ENCODE assay signal across 21 mouse cellular contexts in genomic region chr6:40135716-40136115, GRCm38 (mm10).
DNase-seq lines count a peak whose midpoint lies in the region; ATAC-seq and TF ChIP-seq lines count a peak whose summit lies in the region.
"Had no signal": no experiment of that assay in that cellular context is flagged by ENCODE, and none has a peak within 500 bp of the region (broad histone marks: within the 10 kb centered on the region; RNA-seq: fewer than 3 reads in every experiment).

No protein-coding gene starts in this region.

- no peak overlapping the region for H3K4me2 ChIP-seq in embryonic facial prominence, embryonic 14.5 days (ENCODE audit: low read depth, low read length)
- no peak overlapping the region for H3K4me2 ChIP-seq in hindbrain, postnatal 0 days (ENCODE audit: low read depth, low read length)
- no peak overlapping the region for H3K4me2 ChIP-seq in hindbrain, embryonic 14.5 days (replicated peaks)
- no peak overlapping the region for H3K4me2 ChIP-seq in limb, embryonic 13.5 days (replicated peaks)
- H3K4me2 ChIP-seq in forebrain, embryonic 15.5 days (replicated peaks), result no peak overlapping the region
- H3K4me2 ChIP-seq: embryonic facial prominence, embryonic 12.5 days; forebrain, embryonic 12.5 days had no signal

- no peaks in the 10 kb centered on the region for H3K36me3 ChIP-seq in embryonic facial prominence, embryonic 14.5 days (ENCODE audit: control insufficient read depth, insufficient read depth, low read length)
- no peaks in the 10 kb centered on the region for H3K36me3 ChIP-seq in embryonic facial prominence, embryonic 10.5 days (replicated peaks)
- no peaks in the 10 kb centered on the region for H3K36me3 ChIP-seq in hindbrain, postnatal 0 days (ENCODE audit: insufficient read depth, low read length)
- no peaks in the 10 kb centered on the region for H3K36me3 ChIP-seq in hindbrain, embryonic 14.5 days (replicated peaks; ENCODE audit: control insufficient read depth, insufficient read depth)
- no peaks in the 10 kb centered on the region for H3K36me3 ChIP-seq in limb, embryonic 13.5 days
- H3K36me3 ChIP-seq in limb, embryonic 10.5 days, result no peaks in the 10 kb centered on the region
- no peaks in the 10 kb centered on the region for H3K36me3 ChIP-seq in forebrain, embryonic 15.5 days
- H3K36me3 ChIP-seq: embryonic facial prominence, embryonic 12.5 days; forebrain, embryonic 12.5 days; heart, embryonic 10.5 days had no signal

- TF ChIP-seq CTCF in hindbrain, postnatal 0 days (IDR thresholded peaks at IDR 0.05; ENCODE audit: low read depth), result peak; percentile 14

- H3K4me3 ChIP-seq in embryonic facial prominence, embryonic 14.5 days (ENCODE audit: low read depth, low read length), result no peak overlapping the region
- no peak overlapping the region for H3K4me3 ChIP-seq in embryonic facial prominence, embryonic 10.5 days
- no peak overlapping the region for H3K4me3 ChIP-seq in hindbrain, postnatal 0 days (ENCODE audit: low read length)
- no peak overlapping the region for H3K4me3 ChIP-seq in hindbrain, embryonic 14.5 days (replicated peaks; ENCODE audit: low read length)
- H3K4me3 ChIP-seq in limb, embryonic 13.5 days, result no peak overlapping the region
- no peak overlapping the region for H3K4me3 ChIP-seq in limb, embryonic 10.5 days
- no peak overlapping the region for H3K4me3 ChIP-seq in forebrain, embryonic 15.5 days
- H3K4me3 ChIP-seq: embryonic facial prominence, embryonic 12.5 days; forebrain, embryonic 12.5 days; heart, embryonic 10.5 days had no signal

- H3K4me1 ChIP-seq in embryonic facial prominence, embryonic 14.5 days (ENCODE audit: control insufficient read depth, insufficient read depth, low read length), result no peaks in the 10 kb centered on the region
- H3K4me1 ChIP-seq in embryonic facial prominence, embryonic 10.5 days, result 0 out of 2 replicates have a peak, but pooled peaks cover 3% of the 10 kb centered on the region
- H3K4me1 ChIP-seq in hindbrain, postnatal 0 days (ENCODE audit: insufficient read depth, low read length), result peaks cover 4% of the 10 kb centered on the region; the same call in 1 of the 2 replicates
- peaks cover 28% of the 10 kb centered on the region for H3K4me1 ChIP-seq in hindbrain, embryonic 14.5 days (replicated peaks; ENCODE audit: control insufficient read depth, insufficient read depth, low read length)
- H3K4me1 ChIP-seq in limb, embryonic 13.5 days, result no peaks in the 10 kb centered on the region
- H3K4me1 ChIP-seq in limb, embryonic 10.5 days, result no peaks in the 10 kb centered on the region
- peaks cover 16% of the 10 kb centered on the region for H3K4me1 ChIP-seq in forebrain, embryonic 15.5 days
- H3K4me1 ChIP-seq: embryonic facial prominence, embryonic 12.5 days; heart, embryonic 10.5 days had no signal

- H3K9ac ChIP-seq in embryonic facial prominence, embryonic 14.5 days (ENCODE audit: low read depth, low read length), result no peak overlapping the region
- no peak overlapping the region for H3K9ac ChIP-seq in hindbrain, postnatal 0 days (replicated peaks; ENCODE audit: low read length)
- no peak overlapping the region for H3K9ac ChIP-seq in hindbrain, embryonic 14.5 days
- H3K9ac ChIP-seq in limb, embryonic 13.5 days, result no peak overlapping the region
- no peak overlapping the region for H3K9ac ChIP-seq in forebrain, embryonic 15.5 days (replicated peaks)
- H3K9ac ChIP-seq: embryonic facial prominence, embryonic 12.5 days; forebrain, embryonic 12.5 days; forebrain, postnatal 0 days had no signal

- no peak overlapping the region for H3K27ac ChIP-seq in embryonic facial prominence, embryonic 14.5 days (replicated peaks; ENCODE audit: low read depth, low read length)
- H3K27ac ChIP-seq in embryonic facial prominence, embryonic 10.5 days (replicated peaks), result no peak overlapping the region
- no peak overlapping the region for H3K27ac ChIP-seq in hindbrain, postnatal 0 days
- H3K27ac ChIP-seq in hindbrain, embryonic 14.5 days, result no peak overlapping the region
- H3K27ac ChIP-seq in limb, embryonic 13.5 days, result no peak overlapping the region
- no peak overlapping the region for H3K27ac ChIP-seq in limb, embryonic 10.5 days
- H3K27ac ChIP-seq in forebrain, embryonic 15.5 days (replicated peaks), result no peak overlapping the region
- H3K27ac ChIP-seq: embryonic facial prominence, embryonic 12.5 days; forebrain, embryonic 12.5 days; heart, embryonic 10.5 days had no signal

- DNase-seq in embryonic facial prominence, embryonic 14.5 days (ENCODE audit: low spot score), result peak; percentile 38
- DNase-seq in embryonic facial prominence, embryonic 10.5 days (ENCODE audit: low spot score), result no peak
- DNase-seq in hindbrain, postnatal 0 days (ENCODE audit: low spot score), result no peak
- DNase-seq in hindbrain, embryonic 14.5 days (ENCODE audit: low spot score), result no peak
- DNase-seq in limb, embryonic 10.5 days (ENCODE audit: low spot score), result no peak
- DNase-seq: adrenal gland, postnatal 10 days; B cell, adult 2 months; cerebellum, adult 11 months; cerebellum, adult 8-10 months; cerebellum, postnatal 14 days; embryo, embryonic 11 days; forebrain, postnatal 0 days; gastrocnemius, postnatal 36 days; heart, adult 18-20 months; heart, postnatal 10 days had no signal

- ATAC-seq in embryonic facial prominence, embryonic 14.5 days (ENCODE audit: low read depth), result peak; percentile 53; the same call in 1 of the 2 replicates
- ATAC-seq in hindbrain, postnatal 0 days, result no peak
- ATAC-seq in hindbrain, embryonic 14.5 days (ENCODE audit: low FRiP score), result no peak
- 0 out of 2 replicates have a peak, but pooled peaks have one; percentile 51 for ATAC-seq in limb, embryonic 13.5 days (ENCODE audit: low FRiP score, low read depth)
- ATAC-seq in forebrain, embryonic 15.5 days (replicated peaks), result no peak
- ATAC-seq: forebrain, postnatal 0 days; hindbrain, embryonic 16.5 days had no signal

- WGBS in embryonic facial prominence, embryonic 14.5 days, result 53% methylated on average over 6 of the region's 6 CpGs
- 78% methylated on average over 6 of the region's 6 CpGs for WGBS in embryonic facial prominence, embryonic 10.5 days
- 76% methylated on average over 6 of the region's 6 CpGs for WGBS in hindbrain, postnatal 0 days
- 81% methylated on average over 6 of the region's 6 CpGs for WGBS in hindbrain, embryonic 14.5 days
- WGBS in limb, embryonic 13.5 days, result 75% methylated on average over 6 of the region's 6 CpGs
- 85% methylated on average over 6 of the region's 6 CpGs for WGBS in limb, embryonic 10.5 days
- 86% methylated on average over 6 of the region's 6 CpGs for WGBS in forebrain, embryonic 15.5 days

- H3K9me3 ChIP-seq in embryonic facial prominence, embryonic 14.5 days (ENCODE audit: control insufficient read depth, low read length), result no peaks in the 10 kb centered on the region
- no peaks in the 10 kb centered on the region for H3K9me3 ChIP-seq in embryonic facial prominence, embryonic 10.5 days
- no peaks in the 10 kb centered on the region for H3K9me3 ChIP-seq in hindbrain, postnatal 0 days (ENCODE audit: low read length)
- no peaks in the 10 kb centered on the region for H3K9me3 ChIP-seq in hindbrain, embryonic 14.5 days (ENCODE audit: control insufficient read depth, low read length)
- no peaks in the 10 kb centered on the region for H3K9me3 ChIP-seq in limb, embryonic 13.5 days
- H3K9me3 ChIP-seq in limb, embryonic 10.5 days (replicated peaks), result no peaks in the 10 kb centered on the region
- H3K9me3 ChIP-seq in forebrain, embryonic 15.5 days, result no peaks in the 10 kb centered on the region
- H3K9me3 ChIP-seq: embryonic facial prominence, embryonic 12.5 days; forebrain, embryonic 12.5 days; heart, embryonic 10.5 days had no signal

- H3K27me3 ChIP-seq in embryonic facial prominence, embryonic 14.5 days (replicated peaks; ENCODE audit: control insufficient read depth, insufficient read depth, low read length), result no peaks in the 10 kb centered on the region
- H3K27me3 ChIP-seq in embryonic facial prominence, embryonic 10.5 days (replicated peaks; ENCODE audit: low read depth, poor library complexity, severe bottlenecking), result no peaks in the 10 kb centered on the region
- no peaks in the 10 kb centered on the region for H3K27me3 ChIP-seq in hindbrain, postnatal 0 days (ENCODE audit: insufficient read depth, low read length)
- no peaks in the 10 kb centered on the region for H3K27me3 ChIP-seq in hindbrain, embryonic 14.5 days (ENCODE audit: control insufficient read depth, insufficient read depth, low read length)
- no peaks in the 10 kb centered on the region for H3K27me3 ChIP-seq in limb, embryonic 13.5 days
- no peaks in the 10 kb centered on the region for H3K27me3 ChIP-seq in limb, embryonic 10.5 days (ENCODE audit: low read depth, poor library complexity, severe bottlenecking)
- H3K27me3 ChIP-seq in forebrain, embryonic 15.5 days, result no peaks in the 10 kb centered on the region
- H3K27me3 ChIP-seq: embryonic facial prominence, embryonic 12.5 days; forebrain, embryonic 12.5 days had no signal

Comparison
In these comparisons a context has a peak if more than half of its experiments do, and no peak if none do; other contexts are left out.
1. ATAC-seq: peak in embryonic facial prominence, embryonic 14.5 days (single experiment) and limb, embryonic 13.5 days (single experiment); none in hindbrain, postnatal 0 days (single experiment), hindbrain, embryonic 14.5 days (single experiment) and forebrain, embryonic 15.5 days (single experiment).